Mouse (Mus musculus) bone marrow, adult 2 months (tissue): ENCODE measurements at regions not wholly inside any gene's neighbourhood (a gene's known extent, or its start where the extent isn't known, plus 50 kb on each side); places are given as distances from the start of the nearest gene placed in this dataset.

Experiments used
- CTCF ChIP-seq: fragments of 200-500 bp; IDR thresholded peaks from 2 replicates; pipeline ENCODE4 v1.5.1; 2011; ENCODE audit warnings: low read length, control low read depth; ENCODE audit not compliant: control insufficient read depth, insufficient read depth
- POLR2A ChIP-seq: fragments of 200-500 bp; IDR thresholded peaks from 2 replicates; pipeline ENCODE4 v1.6.1; 2011; ENCODE audit warnings: low read depth, mild to moderate bottlenecking, control low read depth, low read length, borderline replicate concordance; ENCODE audit not compliant: control insufficient read depth

- TF ChIP-seq CTCF (no peak), POLR2A (no peak)
Observed at GRCm38 (mm10) chr4:33582986-33583720, 273.0 kb downstream of the Rngtt start.
